ENCODE assay signal across 28 mouse cellular contexts in genomic region chr2:155776824-155777687, GRCm38 (mm10). TPM values are rescaled to one million over a fixed set of nuclear protein-coding genes. Genes with fewer than 3 reads are reported as not detected.
DNase-seq lines count a peak whose midpoint lies in the region; ATAC-seq and TF ChIP-seq lines count a peak whose summit lies in the region.
"Had no signal": no experiment of that assay in that cellular context is flagged by ENCODE, and none has a peak within 500 bp of the region (broad histone marks: within the 10 kb centered on the region; RNA-seq: fewer than 3 reads in every experiment).

No protein-coding gene starts in this region.

- peak overlapping the region; percentile 62; the same call in 1 of the 2 replicates for H3K4me2 ChIP-seq in forebrain, embryonic 15.5 days (replicated peaks)
- H3K4me2 ChIP-seq in forebrain, embryonic 16.5 days (ENCODE audit: low read length), result no peak overlapping the region; the same call in 1 of the 2 replicates
- peak overlapping the region; percentile 63 for H3K4me2 ChIP-seq in midbrain, embryonic 15.5 days
- no peak overlapping the region for H3K4me2 ChIP-seq in kidney, embryonic 15.5 days
- H3K4me2 ChIP-seq: heart, embryonic 11.5 days; stomach, embryonic 15.5 days had no signal

- H3K9me3 ChIP-seq in forebrain, embryonic 15.5 days, result no peaks in the 10 kb centered on the region
- H3K9me3 ChIP-seq in forebrain, embryonic 16.5 days (ENCODE audit: control insufficient read depth, low read length), result no peaks in the 10 kb centered on the region
- no peaks in the 10 kb centered on the region for H3K9me3 ChIP-seq in midbrain, embryonic 15.5 days
- H3K9me3 ChIP-seq in kidney, embryonic 15.5 days (replicated peaks), result no peaks in the 10 kb centered on the region
- H3K9me3 ChIP-seq: stomach, embryonic 15.5 days had no signal

- WGBS in forebrain, embryonic 15.5 days, result 66% methylated on average over 10 of the region's 10 CpGs
- 69% methylated on average over 10 of the region's 10 CpGs for WGBS in forebrain, embryonic 16.5 days
- 70% methylated on average over 10 of the region's 10 CpGs for WGBS in midbrain, embryonic 15.5 days
- WGBS in heart, adult 2 months, result 63% methylated on average over 10 of the region's 10 CpGs
- 62% methylated on average over 10 of the region's 10 CpGs for WGBS in kidney, embryonic 15.5 days

- intact Hi-C loops in heart, adult 2 months (cut with DNase I), result no loop called here

- no peaks in the 10 kb centered on the region for H3K36me3 ChIP-seq in forebrain, embryonic 15.5 days
- no peaks in the 10 kb centered on the region for H3K36me3 ChIP-seq in forebrain, embryonic 16.5 days (ENCODE audit: control insufficient read depth, insufficient read depth)
- no peaks in the 10 kb centered on the region for H3K36me3 ChIP-seq in midbrain, embryonic 15.5 days (replicated peaks)
- no peaks in the 10 kb centered on the region for H3K36me3 ChIP-seq in heart, adult 2 months (ENCODE audit: control insufficient read depth, insufficient read depth, low read length)
- H3K36me3 ChIP-seq in kidney, embryonic 15.5 days, result no peaks in the 10 kb centered on the region
- H3K36me3 ChIP-seq: stomach, embryonic 15.5 days had no signal

- ATAC-seq in forebrain, embryonic 15.5 days (replicated peaks), result no peak
- ATAC-seq in forebrain, embryonic 16.5 days, result no peak
- no peak for ATAC-seq in midbrain, embryonic 15.5 days (replicated peaks)
- no peak for ATAC-seq in kidney, embryonic 15.5 days (replicated peaks; ENCODE audit: low FRiP score)

- no peaks in the 10 kb centered on the region for H3K79me2 ChIP-seq in heart, adult 2 months (replicated peaks; ENCODE audit: control insufficient read depth, insufficient read depth, low read length)

- H3K4me3 ChIP-seq in forebrain, embryonic 15.5 days, result no peak overlapping the region
- no peak overlapping the region for H3K4me3 ChIP-seq in forebrain, embryonic 16.5 days (replicated peaks; ENCODE audit: low read length)
- peak overlapping the region; percentile 89 for H3K4me3 ChIP-seq in midbrain, embryonic 15.5 days
- no peak overlapping the region for H3K4me3 ChIP-seq in heart, adult 2 months
- no peak overlapping the region for H3K4me3 ChIP-seq in kidney, embryonic 15.5 days (replicated peaks)
- H3K4me3 ChIP-seq: stomach, embryonic 15.5 days had no signal

- H3K4me1 ChIP-seq in forebrain, embryonic 15.5 days, result peaks cover 32% of the 10 kb centered on the region
- peaks cover 35% of the 10 kb centered on the region for H3K4me1 ChIP-seq in forebrain, embryonic 16.5 days (replicated peaks; ENCODE audit: control insufficient read depth, insufficient read depth, low read length)
- peaks cover 38% of the 10 kb centered on the region for H3K4me1 ChIP-seq in midbrain, embryonic 15.5 days
- no peaks in the 10 kb centered on the region for H3K4me1 ChIP-seq in heart, adult 2 months (ENCODE audit: control insufficient read depth, insufficient read depth, low read length)
- H3K4me1 ChIP-seq in kidney, embryonic 15.5 days, result peaks cover 9% of the 10 kb centered on the region

- no peak for TF ChIP-seq CTCF in heart, adult 2 months (IDR thresholded peaks at IDR 0.05)

- TF ChIP-seq EP300 in heart, adult 2 months (IDR thresholded peaks at IDR 0.05; ENCODE audit: insufficient read depth, low read depth, low read length), result no peak

- DNase-seq in cerebellum, adult 18-20 months, result peak; percentile 39 to 53
- DNase-seq in cerebellum, adult 11-12 months, result no peak
- DNase-seq in cerebellum, postnatal 10 days, result peak; percentile 58 to 62
- DNase-seq in heart, adult 2 months, result no peak
- DNase-seq: adrenal gland, adult 2 months; embryo, embryonic 11 days; gastrocnemius, postnatal 36 days; heart, postnatal 10 days; kidney, adult 9 months; kidney, postnatal 4 days; layer of hippocampus, adult 9-11 months; left cerebral cortex, postnatal 4 days; liver; lung, postnatal 10 days; thymus, adult 2 months had no signal

- H3K27me3 ChIP-seq in forebrain, embryonic 15.5 days, result peaks cover 7% of the 10 kb centered on the region; the same call in 1 of the 2 replicates
- peaks cover 15% of the 10 kb centered on the region for H3K27me3 ChIP-seq in forebrain, embryonic 16.5 days (replicated peaks; ENCODE audit: control insufficient read depth, insufficient read depth, low read length)
- H3K27me3 ChIP-seq in midbrain, embryonic 15.5 days (replicated peaks), result peaks cover 7% of the 10 kb centered on the region
- peaks cover 11% of the 10 kb centered on the region for H3K27me3 ChIP-seq in heart, adult 2 months (ENCODE audit: control insufficient read depth, insufficient read depth, low read length)
- peaks cover 60% of the 10 kb centered on the region for H3K27me3 ChIP-seq in kidney, embryonic 15.5 days

- no peak for TF ChIP-seq POLR2A in heart, adult 2 months (IDR thresholded peaks at IDR 0.05; ENCODE audit: insufficient read depth, low read depth, low read length)

- peak overlapping the region; percentile 91; the same call in 1 of the 2 replicates for H3K9ac ChIP-seq in forebrain, embryonic 15.5 days (replicated peaks)
- no peak overlapping the region for H3K9ac ChIP-seq in forebrain, embryonic 16.5 days (replicated peaks; ENCODE audit: low read depth, low read length)
- H3K9ac ChIP-seq in midbrain, embryonic 15.5 days, result no peak overlapping the region
- no peak overlapping the region for H3K9ac ChIP-seq in heart, adult 2 months (ENCODE audit: low read depth, low read length)
- no peak overlapping the region for H3K9ac ChIP-seq in kidney, embryonic 15.5 days
- H3K9ac ChIP-seq: stomach, embryonic 15.5 days had no signal

- H3K27ac ChIP-seq in forebrain, embryonic 15.5 days (replicated peaks), result no peak overlapping the region
- H3K27ac ChIP-seq in forebrain, embryonic 16.5 days (ENCODE audit: low read length), result no peak overlapping the region
- no peak overlapping the region for H3K27ac ChIP-seq in midbrain, embryonic 15.5 days
- H3K27ac ChIP-seq in heart, adult 2 months, result no peak overlapping the region
- H3K27ac ChIP-seq in kidney, embryonic 15.5 days, result no peak overlapping the region
- H3K27ac ChIP-seq: stomach, embryonic 15.5 days had no signal

RNA-seq across cellular contexts. Expression of gene Mmp24, which starts 1.9 kb away (rescaled TPM):
- 13.1 TPM in 2 replicates for polyA plus RNA-seq in forebrain, embryonic 15.5 days (2015; fragmentation: Nextera tagmentation; extraction: Ambion mirVana)
- 12.8 and 13.9 TPM in 2 replicates for polyA plus RNA-seq in forebrain, embryonic 16.5 days (2015; fragmentation: Nextera tagmentation; extraction: Ambion mirVana)
- 19.3 and 21.6 TPM in 2 replicates for polyA plus RNA-seq in midbrain, embryonic 15.5 days (2015; fragmentation: Nextera tagmentation; extraction: Ambion mirVana)
- not detected for total RNA-seq in heart, adult 2 months (2021)
- 0.06 TPM in 1 of 2 replicates, not detected in the other for polyA plus RNA-seq in heart, adult 2 months (2012; rRNA removed)
- polyA plus RNA-seq in kidney, embryonic 15.5 days (2015; fragmentation: Nextera tagmentation; extraction: Ambion mirVana), result 0.14 and 0.16 TPM in 2 replicates
- total RNA-seq: gastrocnemius, postnatal 36 days; monocyte, adult 5-6 weeks; neutrophil, adult 5-6 weeks had no signal
- polyA plus RNA-seq: liver, embryonic 16.5 days had no signal

RNA-seq across cellular contexts. Expression of gene Procr, which starts 26.1 kb away (rescaled TPM):
- 1.9 and 2.7 TPM in 2 replicates for polyA plus RNA-seq in forebrain, embryonic 15.5 days (2015; fragmentation: Nextera tagmentation; extraction: Ambion mirVana)
- polyA plus RNA-seq in forebrain, embryonic 16.5 days (2015; fragmentation: Nextera tagmentation; extraction: Ambion mirVana), result 1.8 and 2.9 TPM in 2 replicates
- 2.3 and 3.2 TPM in 2 replicates for polyA plus RNA-seq in midbrain, embryonic 15.5 days (2015; fragmentation: Nextera tagmentation; extraction: Ambion mirVana)
- 1 to 10 TPM; 3.0 to 4.8 TPM for total RNA-seq in heart, adult 2 months (2021)
- polyA plus RNA-seq in heart, adult 2 months (2012; rRNA removed), result 2.0 and 2.4 TPM in 2 replicates
- polyA plus RNA-seq in kidney, embryonic 15.5 days (2015; fragmentation: Nextera tagmentation; extraction: Ambion mirVana), result 11.1 and 12.3 TPM in 2 replicates
- total RNA-seq: monocyte, adult 5-6 weeks; neutrophil, adult 5-6 weeks had no signal

RNA-seq across cellular contexts. Expression of gene Gm17581, which starts 41.4 kb away (rescaled TPM):
- not detected in 2 replicates for polyA plus RNA-seq in forebrain, embryonic 15.5 days (2015; fragmentation: Nextera tagmentation; extraction: Ambion mirVana)
- not detected in 2 replicates for polyA plus RNA-seq in forebrain, embryonic 16.5 days (2015; fragmentation: Nextera tagmentation; extraction: Ambion mirVana)
- not detected in 2 replicates for polyA plus RNA-seq in midbrain, embryonic 15.5 days (2015; fragmentation: Nextera tagmentation; extraction: Ambion mirVana)
- total RNA-seq in heart, adult 2 months (2021), result not detected
- polyA plus RNA-seq in heart, adult 2 months (2012; rRNA removed), result not detected in 2 replicates
- not detected in 2 replicates for polyA plus RNA-seq in kidney, embryonic 15.5 days (2015; fragmentation: Nextera tagmentation; extraction: Ambion mirVana)
- total RNA-seq: adrenal gland, adult 2 months; gastrocnemius, postnatal 36 days; heart, postnatal 10 days; left cerebral cortex, adult 2 months; left cerebral cortex, postnatal 4 days; megakaryocyte progenitor cell, adult 5-6 weeks; monocyte, adult 5-6 weeks; neutrophil, adult 5-6 weeks had no signal
- polyA plus RNA-seq: adrenal gland, adult 2 months; embryonic facial prominence, embryonic 14.5 days; heart, embryonic 11.5 days; intestine, embryonic 14.5 days; liver, embryonic 16.5 days; stomach, embryonic 15.5 days; thymus, adult 2 months had no signal

RNA-seq across cellular contexts. Expression of gene BC029722, which starts 42.2 kb away (rescaled TPM):
- polyA plus RNA-seq in forebrain, embryonic 15.5 days (2015; fragmentation: Nextera tagmentation; extraction: Ambion mirVana), result 30.5 and 32.5 TPM in 2 replicates
- polyA plus RNA-seq in forebrain, embryonic 16.5 days (2015; fragmentation: Nextera tagmentation; extraction: Ambion mirVana), result 31.0 and 35.2 TPM in 2 replicates
- 39.5 and 40.2 TPM in 2 replicates for polyA plus RNA-seq in midbrain, embryonic 15.5 days (2015; fragmentation: Nextera tagmentation; extraction: Ambion mirVana)
- 10 to 100 TPM; 25.4 to 28.9 TPM for total RNA-seq in heart, adult 2 months (2021)
- 41.0 and 43.7 TPM in 2 replicates for polyA plus RNA-seq in heart, adult 2 months (2012; rRNA removed)
- 14.5 and 18.1 TPM in 2 replicates for polyA plus RNA-seq in kidney, embryonic 15.5 days (2015; fragmentation: Nextera tagmentation; extraction: Ambion mirVana)

RNA-seq across cellular contexts. Expression of gene Edem2, which starts 47.8 kb away (rescaled TPM):
- 42.4 and 46.5 TPM in 2 replicates for polyA plus RNA-seq in forebrain, embryonic 15.5 days (2015; fragmentation: Nextera tagmentation; extraction: Ambion mirVana)
- 46.8 and 52.3 TPM in 2 replicates for polyA plus RNA-seq in forebrain, embryonic 16.5 days (2015; fragmentation: Nextera tagmentation; extraction: Ambion mirVana)
- 51.0 and 52.7 TPM in 2 replicates for polyA plus RNA-seq in midbrain, embryonic 15.5 days (2015; fragmentation: Nextera tagmentation; extraction: Ambion mirVana)
- total RNA-seq in heart, adult 2 months (2021), result 1 to 10 TPM; 6.0 to 6.4 TPM
- polyA plus RNA-seq in heart, adult 2 months (2012; rRNA removed), result 14.4 and 16.9 TPM in 2 replicates
- polyA plus RNA-seq in kidney, embryonic 15.5 days (2015; fragmentation: Nextera tagmentation; extraction: Ambion mirVana), result 36.1 and 39.0 TPM in 2 replicates

Comparison
In these comparisons a context has a peak if more than half of its experiments do, and no peak if none do; other contexts are left out.
1. DNase-seq: peak in cerebellum, adult 18-20 months (2 of 2) and cerebellum, postnatal 10 days (2 of 2); none in cerebellum, adult 11-12 months (single experiment) and heart, adult 2 months (0 of 2).
2. H3K4me2 ChIP-seq: peak in forebrain, embryonic 15.5 days (single experiment) and midbrain, embryonic 15.5 days (single experiment); none in forebrain, embryonic 16.5 days (single experiment) and kidney, embryonic 15.5 days (single experiment).
3. RNA of gene Mmp24, which starts 1.9 kb away (polyA plus RNA-seq): 19.3 to 21.6 TPM in midbrain, embryonic 15.5 days, 12.8 to 13.9 TPM in forebrain, embryonic 16.5 days and 13.1 TPM in forebrain, embryonic 15.5 days; 0.14 to 0.16 TPM in kidney, embryonic 15.5 days and 0.06 TPM in heart, adult 2 months; every median in the first group is over 10 times any median in the second.